Mouse (Mus musculus) lung, adult 18-20 months (tissue): Measurements from ENCODE around the gene Stx2.
A peak's percentile ranks its signal among the peaks of the same experiment; 100 is the strongest.

Source experiments
- DNase-seq, 2 experiments: peaks; one replicate each; pipeline ENCODE4 v3.0.0; 2022; ENCODE audit warnings: mixed read lengths in 2 of 2

The Stx2 gene

DNA sequence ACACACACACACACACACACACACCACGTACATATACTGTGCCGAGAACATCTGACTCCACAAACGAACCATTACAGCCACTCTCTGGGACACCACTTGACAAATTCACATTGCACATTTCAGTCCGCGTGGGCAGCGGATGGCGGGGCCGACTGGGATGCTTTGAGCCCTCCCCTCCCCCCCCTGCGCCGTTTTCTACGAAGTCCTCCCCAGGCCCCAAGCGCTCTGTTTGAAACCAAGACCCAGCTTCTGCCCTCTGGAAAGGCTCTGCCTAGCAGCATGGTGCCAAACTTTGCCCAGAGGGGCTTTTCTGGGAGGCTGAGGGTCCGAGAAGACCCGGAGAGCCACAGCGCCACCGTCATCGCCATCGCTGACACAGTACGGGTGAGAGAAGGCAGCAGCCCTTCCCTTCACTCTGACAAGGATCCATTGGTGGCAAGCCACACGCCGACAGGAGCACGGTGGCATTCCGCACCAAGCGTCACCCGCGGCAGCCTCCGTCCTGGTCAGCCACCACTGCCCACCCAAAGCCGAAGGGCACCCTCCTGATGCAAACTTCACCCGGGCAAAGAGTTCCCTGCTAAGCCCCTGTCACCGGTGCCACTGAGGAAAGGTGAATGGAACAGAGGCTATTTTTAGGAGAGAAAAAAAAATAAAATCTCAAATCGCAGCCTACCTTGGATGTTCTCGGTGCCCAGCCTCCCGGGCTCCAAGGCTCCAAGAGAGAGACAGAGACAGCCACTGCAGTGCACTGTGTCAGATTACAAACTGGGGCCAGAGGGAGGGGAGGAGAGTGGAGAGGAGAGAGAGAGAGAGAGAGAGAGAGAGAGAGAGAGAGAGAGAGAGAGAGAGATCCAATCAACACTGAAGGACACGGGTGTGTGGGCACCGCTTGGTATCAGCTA, 55.8 kb downstream of the Stx2 start:
- DNase-seq: no peak

- no peak for DNase-seq
Measured at GRCm38 (mm10) chr5:128951472-128951871, 56.9 kb downstream of the Stx2 start.

- DNase-seq: no peak
Measured at GRCm38 (mm10) chr5:128947093-128947492, 61.3 kb downstream of the Stx2 start.

- DNase-seq: no peak
Measured at GRCm38 (mm10) chr5:128940436-128940835, 67.9 kb downstream of the Stx2 start.

DNA sequence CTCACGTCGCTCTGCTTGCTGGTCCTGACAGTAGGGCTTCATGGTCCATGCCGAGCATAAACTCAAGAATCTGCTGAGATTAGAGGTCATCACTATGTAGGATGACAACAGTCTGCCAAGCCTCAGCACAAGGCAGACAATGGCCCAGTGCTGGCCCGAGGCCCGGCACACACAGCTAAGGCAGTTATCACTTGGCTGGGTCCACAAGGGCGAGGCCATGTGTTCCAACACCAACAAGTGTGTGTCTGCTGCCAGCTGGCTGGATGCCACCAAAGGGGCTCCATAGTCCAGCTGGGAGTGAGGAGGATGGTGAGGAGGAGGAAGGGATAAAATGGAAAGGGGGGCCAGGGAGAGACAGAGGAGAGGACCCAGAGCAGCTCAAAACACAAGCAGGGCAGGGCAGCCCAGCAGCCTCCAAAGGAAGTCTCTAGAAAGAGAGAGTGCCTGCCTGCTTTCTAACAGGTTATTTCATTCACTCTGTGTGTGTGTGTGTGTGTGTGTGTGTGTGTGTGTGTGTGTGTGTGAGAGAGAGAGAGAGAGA, 72.9 kb downstream of the Stx2 start:
- peak; percentile 32 for DNase-seq
